Mouse (Mus musculus) forebrain, embryonic 14.5 days (tissue): ENCODE measurements at regions not wholly inside any gene's neighbourhood (a gene's known extent, or its start where the extent isn't known, plus 50 kb on each side); places are given as distances from the start of the nearest gene placed in this dataset.

Experiments
- ATAC-seq: fragments of 200-750 bp; cut with Nextera tagmentation; 2 replicates; pipeline ENCODE4 v1.8.0; 2017; ENCODE audit warnings: mild to moderate bottlenecking, moderate library complexity
- DNase-seq: peaks from one replicate; pipeline ENCODE4 v3.0.0-alpha.2; 2015; ENCODE audit warnings: low spot score
- H3K27ac ChIP-seq: fragments of 300-500 bp; sonication (generic); 2 replicates; pipeline ENCODE4 v1.5.1; 2014; ENCODE audit warnings: low read depth, mild to moderate bottlenecking, control low read depth, low read length, moderate library complexity
- H3K27me3 ChIP-seq: fragments of 300-500 bp; sonication (generic); replicated peaks from 2 replicates; pipeline ENCODE4 v1.6.1; 2014; ENCODE audit warnings: low read length, control low read depth, mixed read lengths; ENCODE audit not compliant: control insufficient read depth, insufficient read depth
- H3K36me3 ChIP-seq: fragments of 300-500 bp; sonication (generic); 2 replicates; pipeline ENCODE4 v1.6.1; 2014; ENCODE audit warnings: low read length, control low read depth; ENCODE audit not compliant: control insufficient read depth, insufficient read depth
- H3K4me1 ChIP-seq: fragments of 300-500 bp; sonication (generic); 2 replicates; pipeline ENCODE4 v1.6.1; 2014; ENCODE audit warnings: antibody characterized with exemption, low read length, control low read depth; ENCODE audit not compliant: control insufficient read depth, insufficient read depth
- H3K4me2 ChIP-seq: fragments of 300-500 bp; sonication (generic); 2 replicates; pipeline ENCODE4 v1.6.1; 2014; ENCODE audit warnings: mild to moderate bottlenecking, control low read depth, low read length
- H3K4me3 ChIP-seq: fragments of 300-500 bp; sonication (generic); 2 replicates; pipeline ENCODE4 v1.5.1; 2014; ENCODE audit warnings: low read depth, low read length, control low read depth
- H3K9ac ChIP-seq: fragments of 300-500 bp; sonication (generic); 2 replicates; pipeline ENCODE4 v1.6.1; 2014; ENCODE audit warnings: mild to moderate bottlenecking, low read length, control low read depth, moderate library complexity
- H3K9me3 ChIP-seq: fragments of 300-500 bp; sonication (generic); replicated peaks from 2 replicates; pipeline ENCODE4 v1.6.1; 2016; ENCODE audit warnings: low read length, control low read depth, mixed read lengths; ENCODE audit not compliant: control insufficient read depth
- WGBS: fragments of 180-500 bp; shearing (Covaris S2); extraction: QIAGEN DNeasy Blood & Tissue Kit; methylation state at CpG from one replicate; pipeline ENCODE4 v1.1.7; 2014; 5-methylcytosine and 5-hydroxymethylcytosine counted together

DNA sequence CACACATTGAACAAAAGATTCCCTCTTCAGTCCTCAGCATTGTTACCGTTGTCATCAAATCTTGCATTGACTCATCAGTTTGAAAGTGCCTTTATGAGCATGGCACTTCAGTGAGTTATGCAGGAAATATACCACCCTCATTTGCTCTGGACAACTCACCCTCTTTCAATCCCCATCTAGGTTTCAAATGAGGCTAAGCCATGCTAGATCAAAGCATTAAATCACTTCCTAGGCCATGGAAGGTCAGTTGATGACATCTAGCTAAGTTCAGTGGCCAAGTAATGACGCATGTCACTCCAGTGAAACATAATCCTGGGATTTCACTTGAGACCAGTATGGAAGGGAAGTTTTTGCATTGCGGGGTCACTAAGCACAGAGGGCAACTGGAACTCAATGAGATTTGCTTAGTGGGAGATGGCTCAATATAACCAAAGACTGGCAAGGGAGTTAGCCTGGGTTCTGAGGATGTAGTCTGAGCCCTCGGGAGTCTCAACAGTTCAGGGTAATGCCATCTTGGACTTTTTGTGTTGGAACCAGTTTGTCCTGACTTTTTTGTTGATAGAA, 562.0 kb upstream of the Sall1 start:
- Histone ChIP-seq H3K9ac (no peak overlapping the region), H3K36me3 (no peaks in the 10 kb centered on the region), H3K27ac (no peak overlapping the region), H3K4me1 (no peaks in the 10 kb centered on the region), H3K4me3 (no peak overlapping the region), H3K4me2 (no peak overlapping the region), H3K9me3 (no peaks in the 10 kb centered on the region), H3K27me3 (no peaks in the 10 kb centered on the region)
- ATAC-seq (no peak), DNase-seq (no peak)
- 93% methylated on average over 4 of the region's 4 CpGs for WGBS

DNA sequence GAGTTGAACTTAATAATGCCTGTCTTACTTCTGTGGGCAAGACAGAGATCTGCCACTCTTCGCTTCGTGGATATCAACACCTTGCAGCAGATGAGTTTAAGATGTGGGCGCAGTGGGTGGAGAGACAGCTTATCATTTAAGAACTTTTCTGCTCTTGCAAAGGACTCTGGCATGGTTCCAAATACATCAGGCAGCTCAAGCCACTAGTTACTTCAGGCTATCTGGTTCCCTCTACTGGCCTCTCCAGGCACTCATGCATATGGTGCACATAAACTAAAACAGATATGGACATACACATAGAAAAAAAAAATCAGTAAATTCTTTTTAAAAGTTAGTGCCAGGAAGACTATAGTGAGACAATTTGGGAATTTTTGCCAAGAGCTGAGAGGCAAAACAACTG, 560.5 kb upstream of the Sall1 start:
- ATAC-seq, result no peak
- Histone ChIP-seq H3K9ac (no peak overlapping the region), H3K4me2 (no peak overlapping the region), H3K27ac (no peak overlapping the region), H3K9me3 (no peaks in the 10 kb centered on the region), H3K4me1 (no peaks in the 10 kb centered on the region), H3K36me3 (no peaks in the 10 kb centered on the region), H3K27me3 (no peaks in the 10 kb centered on the region), H3K4me3 (no peak overlapping the region)
- 93% methylated on average over 3 of the region's 3 CpGs for WGBS
- DNase-seq, result peak; percentile 14

- no peak overlapping the region for H3K9ac ChIP-seq
- no peaks in the 10 kb centered on the region for H3K36me3 ChIP-seq
- no peak overlapping the region for H3K4me3 ChIP-seq
- no peaks in the 10 kb centered on the region for H3K9me3 ChIP-seq
- no peak overlapping the region for H3K4me2 ChIP-seq
- H3K27ac ChIP-seq, result no peak overlapping the region
- no peaks in the 10 kb centered on the region for H3K4me1 ChIP-seq
- 88% methylated on average over 7 of the region's 7 CpGs for WGBS
- DNase-seq (no peak), ATAC-seq (no peak)
- H3K27me3 ChIP-seq, result no peaks in the 10 kb centered on the region
Measured at GRCm38 (mm10) chr8:89596380-89596779, 552.4 kb upstream of the Sall1 start.

DNA sequence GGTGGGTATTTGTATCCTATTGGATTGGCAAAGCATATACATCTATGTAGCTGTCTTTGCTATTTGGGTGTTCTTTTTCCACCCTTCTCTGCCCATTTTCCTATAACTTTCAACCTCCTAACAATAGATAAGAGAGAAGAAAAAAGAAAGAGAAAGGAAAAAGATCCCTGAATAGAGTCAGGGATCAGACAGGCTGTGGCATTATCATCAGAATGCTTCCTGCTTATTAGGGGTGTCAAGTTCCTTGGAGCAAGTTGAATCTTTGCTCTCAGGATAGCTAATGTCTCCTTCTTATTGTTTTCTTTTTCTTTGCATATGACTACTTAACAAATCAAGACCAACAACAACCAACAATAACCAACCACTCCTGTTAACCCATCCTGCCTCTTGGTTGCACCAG, 539.1 kb upstream of the Sall1 start:
- no peaks in the 10 kb centered on the region for H3K36me3 ChIP-seq
- no peaks in the 10 kb centered on the region for H3K27me3 ChIP-seq
- H3K4me1 ChIP-seq, result no peaks in the 10 kb centered on the region
- no peak overlapping the region for H3K4me3 ChIP-seq
- no peak overlapping the region for H3K9ac ChIP-seq
- no peaks in the 10 kb centered on the region for H3K9me3 ChIP-seq
- no peak for DNase-seq
- no peak overlapping the region for H3K27ac ChIP-seq
- H3K4me2 ChIP-seq, result no peak overlapping the region
- no peak for ATAC-seq

GRCm38 (mm10) chr8:89582566-89582965, 538.6 kb upstream of the Sall1 start:
- no peaks in the 10 kb centered on the region for H3K9me3 ChIP-seq
- H3K4me1 ChIP-seq, result no peaks in the 10 kb centered on the region
- H3K4me2 ChIP-seq, result no peak overlapping the region
- H3K4me3 ChIP-seq, result no peak overlapping the region
- no peak for ATAC-seq
- DNase-seq, result no peak
- H3K9ac ChIP-seq, result no peak overlapping the region
- H3K27ac ChIP-seq, result no peak overlapping the region
- no peaks in the 10 kb centered on the region for H3K27me3 ChIP-seq
- no peaks in the 10 kb centered on the region for H3K36me3 ChIP-seq

- Histone ChIP-seq H3K9me3 (no peaks in the 10 kb centered on the region), H3K4me1 (peaks cover 22% of the 10 kb centered on the region; the same call in 1 of the 2 replicates), H3K27ac (no peak overlapping the region), H3K4me2 (no peak overlapping the region), H3K9ac (no peak overlapping the region), H3K4me3 (no peak overlapping the region), H3K27me3 (0 out of 2 replicates have a peak, but pooled peaks cover 2% of the 10 kb centered on the region), H3K36me3 (no peaks in the 10 kb centered on the region)
- 1% methylated on average over 13 of the region's 13 CpGs for WGBS
- ATAC-seq (peak; percentile 85), DNase-seq (peak; percentile 93)
Measured at GRCm38 (mm10) chr8:89571816-89572215, 527.9 kb upstream of the Sall1 start.

DNA sequence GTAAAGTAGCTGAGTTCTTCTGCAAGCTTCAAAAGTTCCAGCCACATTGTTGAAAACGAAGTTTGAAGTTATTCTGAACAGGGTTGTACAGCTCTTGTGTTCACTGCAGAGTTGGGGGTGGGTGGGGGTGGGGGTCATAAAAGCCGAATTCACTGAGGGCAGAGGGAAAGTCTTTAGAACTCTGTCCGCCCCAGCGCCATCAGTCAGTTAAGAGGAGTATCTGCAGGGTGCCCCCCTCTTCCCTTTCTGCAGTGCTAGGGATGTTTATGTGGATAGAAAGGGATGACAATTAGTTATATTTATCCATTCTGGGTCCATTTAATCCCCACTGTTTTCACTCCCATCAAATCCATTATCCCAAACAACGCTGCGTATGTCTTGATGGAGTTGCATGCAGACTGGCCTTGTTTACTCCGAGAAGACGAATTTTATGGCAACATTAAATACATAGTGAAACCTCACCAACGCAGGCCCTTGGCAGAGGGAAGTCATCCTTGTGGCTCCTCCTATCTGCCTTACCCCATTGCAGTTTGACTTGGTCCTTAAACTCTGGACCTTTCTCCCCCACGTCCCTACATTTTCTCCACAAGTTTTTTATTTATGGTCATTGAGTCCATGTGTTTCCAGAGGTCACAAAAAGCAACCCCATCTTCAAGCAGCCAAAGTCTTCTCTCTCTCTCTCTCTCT, 526.8 kb upstream of the Sall1 start:
- DNase-seq (no peak), ATAC-seq (no peak)
- 0 out of 2 replicates have a peak, but pooled peaks cover 2% of the 10 kb centered on the region for H3K27me3 ChIP-seq
- H3K4me1 ChIP-seq, result peaks cover 27% of the 10 kb centered on the region
- WGBS, result 12% methylated on average over 10 of the region's 10 CpGs
- no peak overlapping the region for H3K9ac ChIP-seq
- no peak overlapping the region for H3K4me3 ChIP-seq
- no peak overlapping the region for H3K4me2 ChIP-seq
- no peaks in the 10 kb centered on the region for H3K9me3 ChIP-seq
- H3K36me3 ChIP-seq, result no peaks in the 10 kb centered on the region
- no peak overlapping the region for H3K27ac ChIP-seq

DNA sequence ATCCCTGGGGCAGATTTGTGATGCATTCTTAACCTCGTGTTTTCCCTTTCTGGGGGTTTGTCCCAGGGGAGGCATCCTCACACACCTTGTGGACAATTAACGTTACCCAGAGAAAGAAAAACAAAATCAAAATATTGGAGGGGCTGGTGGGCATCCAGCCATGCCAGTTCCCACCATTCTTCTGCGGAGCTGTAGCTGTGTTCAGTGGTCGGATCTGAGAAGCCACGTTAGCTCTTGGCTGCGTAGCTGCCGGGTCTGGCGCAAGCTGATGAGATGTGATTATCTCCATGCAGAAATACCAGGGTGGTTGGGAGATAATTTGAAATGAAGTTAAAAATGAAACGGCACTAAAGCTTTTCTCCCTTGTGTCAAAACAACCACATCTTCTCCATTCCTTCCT, 525.4 kb upstream of the Sall1 start:
- peaks cover 32% of the 10 kb centered on the region for H3K4me1 ChIP-seq
- no peak overlapping the region for H3K27ac ChIP-seq
- H3K9me3 ChIP-seq, result no peaks in the 10 kb centered on the region
- no peaks in the 10 kb centered on the region for H3K36me3 ChIP-seq
- peak overlapping the region; percentile 18; the same call in 1 of the 2 replicates for H3K4me2 ChIP-seq
- 0 out of 2 replicates have a peak, but pooled peaks cover 2% of the 10 kb centered on the region for H3K27me3 ChIP-seq
- 34% methylated on average over 9 of the region's 9 CpGs for WGBS
- H3K4me3 ChIP-seq, result no peak overlapping the region
- ATAC-seq (no peak), DNase-seq (no peak)
- no peak overlapping the region for H3K9ac ChIP-seq

GRCm38 (mm10) chr8:89568641-89569040, 524.7 kb upstream of the Sall1 start:
- Histone ChIP-seq H3K4me3 (no peak overlapping the region), H3K36me3 (no peaks in the 10 kb centered on the region), H3K27me3 (0 out of 2 replicates have a peak, but pooled peaks cover 2% of the 10 kb centered on the region), H3K4me2 (no peak overlapping the region), H3K9ac (no peak overlapping the region), H3K27ac (no peak overlapping the region), H3K9me3 (no peaks in the 10 kb centered on the region), H3K4me1 (peaks cover 32% of the 10 kb centered on the region)
- 36% methylated on average over 7 of the region's 7 CpGs for WGBS
- ATAC-seq, result no peak
- DNase-seq, result no peak
